Comparison of ENCODE assay signal across 20 mouse cellular contexts in genomic region chr17:9059360-9059932, GRCm38 (mm10).
A peak's percentile ranks its signal among the peaks of the same experiment; 100 is the strongest.
DNase-seq lines count a peak whose midpoint lies in the region; ATAC-seq lines count a peak whose summit lies in the region.
"Had no signal": no experiment of that assay in that cellular context is flagged by ENCODE, and none has a peak within 500 bp of the region (broad histone marks: within the 10 kb centered on the region; RNA-seq: fewer than 3 reads in every experiment).

No protein-coding gene starts in this region.

- no peak overlapping the region for H3K4me3 ChIP-seq in intestine, embryonic 14.5 days (ENCODE audit: low read depth, low read length)
- H3K4me3 ChIP-seq in intestine, embryonic 15.5 days (replicated peaks): no peak overlapping the region
- no peak overlapping the region for H3K4me3 ChIP-seq in lung, embryonic 16.5 days (ENCODE audit: low read length)
- H3K4me3 ChIP-seq: gastrocnemius, adult 2 months; heart, embryonic 15.5 days; left cerebral cortex, adult 2 months; neural tube, embryonic 13.5 days had no signal

- no peak overlapping the region for H3K4me2 ChIP-seq in intestine, embryonic 14.5 days (ENCODE audit: low read length)
- no peak overlapping the region for H3K4me2 ChIP-seq in intestine, embryonic 15.5 days (replicated peaks)
- no peak overlapping the region for H3K4me2 ChIP-seq in lung, embryonic 16.5 days (ENCODE audit: low read depth, low read length)
- H3K4me2 ChIP-seq: heart, embryonic 15.5 days; midbrain, embryonic 11.5 days; neural tube, embryonic 13.5 days had no signal

- DNase-seq in cerebellum, adult 8-10 months: no peak
- no peak for DNase-seq in intestine, embryonic 14.5 days (ENCODE audit: low spot score)
- DNase-seq in MN1 (ENCODE audit: low spot score): peak; percentile 10
- DNase-seq in layer of hippocampus, adult 11-12 months (ENCODE audit: low spot score): no peak
- DNase-seq: gastrocnemius, adult 2 months; layer of hippocampus, adult 9-11 months; left cerebral cortex, postnatal 4 days; liver; right cerebral cortex, adult 18-20 months had no signal

- 0 out of 2 replicates have a peak overlapping the region, but pooled peaks have one; percentile 11 for H3K27ac ChIP-seq in intestine, embryonic 14.5 days (ENCODE audit: low read depth)
- no peak overlapping the region for H3K27ac ChIP-seq in intestine, embryonic 15.5 days
- H3K27ac ChIP-seq in lung, embryonic 16.5 days (ENCODE audit: low read length): peak overlapping the region; percentile 49
- H3K27ac ChIP-seq: gastrocnemius, adult 2 months; heart, embryonic 15.5 days; left cerebral cortex, adult 2 months; macrophage; neural tube, embryonic 13.5 days; stomach, postnatal 0 days had no signal

- peak; percentile 56; the same call in 1 of the 2 replicates for ATAC-seq in cerebellum, adult (ENCODE audit: insufficient number of reproducible peaks, low FRiP score, low TSS enrichment)
- ATAC-seq in intestine, embryonic 14.5 days (replicated peaks; ENCODE audit: low FRiP score, low TSS enrichment, low read depth): no peak
- no peak for ATAC-seq in intestine, embryonic 15.5 days
- ATAC-seq in lung, embryonic 16.5 days (ENCODE audit: low read depth): peak; percentile 70
- ATAC-seq in erythroid progenitor cell, adult 5-6 weeks (replicated peaks; ENCODE audit: low FRiP score, poor library complexity, severe bottlenecking): no peak

- 51% methylated on average over 8 of the region's 8 CpGs for WGBS in intestine, embryonic 14.5 days
- 55% methylated on average over 8 of the region's 8 CpGs for WGBS in intestine, embryonic 15.5 days
- 37% methylated on average over 8 of the region's 8 CpGs for WGBS in lung, embryonic 16.5 days

- no peaks in the 10 kb centered on the region for H3K9me3 ChIP-seq in intestine, embryonic 14.5 days (ENCODE audit: control insufficient read depth, low read length)
- no peaks in the 10 kb centered on the region for H3K9me3 ChIP-seq in intestine, embryonic 15.5 days
- H3K9me3 ChIP-seq in lung, embryonic 16.5 days (ENCODE audit: control insufficient read depth, low read length): no peaks in the 10 kb centered on the region
- H3K9me3 ChIP-seq: G1E; heart, embryonic 15.5 days; neural tube, embryonic 13.5 days had no signal

- H3K9ac ChIP-seq in intestine, embryonic 14.5 days (ENCODE audit: low read length): no peak overlapping the region
- H3K9ac ChIP-seq in intestine, embryonic 15.5 days: no peak overlapping the region
- no peak overlapping the region for H3K9ac ChIP-seq in lung, embryonic 16.5 days (ENCODE audit: low read length)
- H3K9ac ChIP-seq: heart, embryonic 15.5 days; neural tube, embryonic 13.5 days had no signal

- H3K36me3 ChIP-seq in intestine, embryonic 14.5 days (ENCODE audit: control insufficient read depth, insufficient read depth, low read length): no peaks in the 10 kb centered on the region
- H3K36me3 ChIP-seq in intestine, embryonic 15.5 days: no peaks in the 10 kb centered on the region
- no peaks in the 10 kb centered on the region for H3K36me3 ChIP-seq in lung, embryonic 16.5 days (ENCODE audit: control insufficient read depth, insufficient read depth, low read length)
- H3K36me3 ChIP-seq: G1E; heart, embryonic 15.5 days; neural tube, embryonic 13.5 days had no signal

- H3K27me3 ChIP-seq in intestine, embryonic 14.5 days (replicated peaks; ENCODE audit: control insufficient read depth, insufficient read depth, low read length): no peaks in the 10 kb centered on the region
- no peaks in the 10 kb centered on the region for H3K27me3 ChIP-seq in intestine, embryonic 15.5 days (replicated peaks)
- H3K27me3 ChIP-seq in lung, embryonic 16.5 days (ENCODE audit: control insufficient read depth, insufficient read depth, low read depth, low read length): no peaks in the 10 kb centered on the region
- H3K27me3 ChIP-seq: heart, embryonic 15.5 days; neural tube, embryonic 13.5 days had no signal

- no peaks in the 10 kb centered on the region; the same call in 1 of the 2 replicates for H3K4me1 ChIP-seq in intestine, embryonic 14.5 days (replicated peaks; ENCODE audit: control insufficient read depth, insufficient read depth, low read length)
- H3K4me1 ChIP-seq in intestine, embryonic 15.5 days (replicated peaks): 0 out of 2 replicates have a peak, but pooled peaks cover 2% of the 10 kb centered on the region
- H3K4me1 ChIP-seq in lung, embryonic 16.5 days (replicated peaks; ENCODE audit: control insufficient read depth, insufficient read depth, low read length): peaks cover 4% of the 10 kb centered on the region; the same call in 1 of the 2 replicates
- H3K4me1 ChIP-seq: heart, embryonic 15.5 days had no signal

Comparison
In these comparisons a context has a peak if more than half of its experiments do, and no peak if none do; other contexts are left out.
1. ATAC-seq: peak in cerebellum, adult (single experiment) and lung, embryonic 16.5 days (single experiment); none in intestine, embryonic 14.5 days (single experiment), intestine, embryonic 15.5 days (single experiment) and erythroid progenitor cell, adult 5-6 weeks (single experiment).